27 mouse cellular contexts compared by ENCODE assay signal in genomic region chr1:78919863-78920262, GRCm38 (mm10).
"Had no signal": no experiment of that assay in that cellular context is flagged by ENCODE, and none has a peak within 500 bp of the region (broad histone marks: within the 10 kb centered on the region; RNA-seq: fewer than 3 reads in every experiment).

No protein-coding gene starts in this region.

- H3K4me2 ChIP-seq: heart, embryonic 12.5 days; hindbrain, embryonic 12.5 days; hindbrain, embryonic 14.5 days; intestine, embryonic 15.5 days; limb, embryonic 12.5 days; liver, embryonic 11.5 days; liver, embryonic 13.5 days; liver, embryonic 15.5 days had no signal

- H3K4me3 ChIP-seq: gastrocnemius, adult 2 months; heart, adult 2 months; heart, embryonic 12.5 days; hindbrain, embryonic 10.5 days; hindbrain, embryonic 12.5 days; intestine, embryonic 15.5 days; layer of hippocampus, adult 2 months; left cerebral cortex, adult 2 months; limb, embryonic 12.5 days; liver, embryonic 13.5 days; liver, embryonic 15.5 days had no signal

- H3K4me1 ChIP-seq: heart, embryonic 12.5 days; hindbrain, embryonic 10.5 days; hindbrain, embryonic 12.5 days; intestine, embryonic 15.5 days; liver, embryonic 13.5 days; liver, embryonic 15.5 days had no signal

- H3K36me3 ChIP-seq: heart, embryonic 12.5 days; hindbrain, embryonic 10.5 days; hindbrain, embryonic 12.5 days; intestine, embryonic 15.5 days; limb, embryonic 12.5 days; liver, embryonic 13.5 days; liver, embryonic 15.5 days had no signal

- H3K27me3 ChIP-seq: heart, embryonic 12.5 days; hindbrain, embryonic 12.5 days; intestine, embryonic 15.5 days; limb, embryonic 12.5 days; liver, embryonic 13.5 days; liver, embryonic 15.5 days had no signal

- H3K27ac ChIP-seq: gastrocnemius, adult 2 months; heart, adult 2 months; hindbrain, embryonic 10.5 days; hindbrain, embryonic 12.5 days; hindbrain, embryonic 14.5 days; intestine, embryonic 15.5 days; layer of hippocampus, adult 2 months; left cerebral cortex, adult 2 months; limb, embryonic 12.5 days; liver, embryonic 13.5 days; liver, embryonic 15.5 days had no signal

- H3K9ac ChIP-seq: heart, embryonic 12.5 days; hindbrain, embryonic 12.5 days; hindbrain, embryonic 14.5 days; intestine, embryonic 15.5 days; limb, embryonic 12.5 days; liver, embryonic 13.5 days; liver, embryonic 15.5 days; liver, postnatal 0 days had no signal

- DNase-seq: gastrocnemius, adult 2 months; gastrocnemius, postnatal 10 days; gastrocnemius, postnatal 25 days; heart, adult 2 months; heart, postnatal 10 days; heart, postnatal 4 days; kidney, adult 18-20 months; kidney, adult 8-10 months; kidney, postnatal 10 days; kidney, postnatal 25 days; kidney, postnatal 4 days; liver; liver, embryonic 13.5 days; liver, postnatal 0 days had no signal

- ATAC-seq: hindbrain, embryonic 16.5 days; inflammation-experienced regulatory T-cells, adult 6 months; intestine, embryonic 15.5 days; intestine, postnatal 0 days; liver, postnatal 0 days had no signal

- H3K9me3 ChIP-seq: heart, embryonic 12.5 days; hindbrain, embryonic 10.5 days; hindbrain, embryonic 12.5 days; intestine, embryonic 15.5 days; limb, embryonic 12.5 days; liver, embryonic 13.5 days; liver, embryonic 15.5 days had no signal
